Mouse (Mus musculus) MEL (cell line): ENCODE data around the gene Cd207.

ENCODE experiments used
- CHD2 ChIP-seq: IDR thresholded peaks from 2 replicates; pipeline ENCODE4 v1.6.1; 2011; ENCODE audit warnings: low read length, improper control_type of control experiment
- CTCF ChIP-seq, 3 experiments: IDR thresholded peaks in 2 of 3; conservative IDR thresholded peaks in 1 of 3; 2 replicates each; pipeline ENCODE4 v1.5.1; 2011 to 2012; ENCODE audit warnings: low read length in 3 of 3, low read depth in 2 of 3, mild to moderate bottlenecking in 2 of 3, improper control_type of control experiment in 1 of 3, inconsistent platforms in 1 of 3, mixed read lengths in 1 of 3, moderate library complexity in 1 of 3; ENCODE audit not compliant: control insufficient read depth in 1 of 3, insufficient read depth in 1 of 3, poor library complexity in 1 of 3, severe bottlenecking in 1 of 3
- E2F4 ChIP-seq: IDR thresholded peaks from 2 replicates; pipeline ENCODE4 v1.6.1; 2011; ENCODE audit warnings: low read depth, low read length, improper control_type of control experiment, borderline replicate concordance
- ELF1 ChIP-seq: IDR thresholded peaks from 2 replicates; pipeline ENCODE4 v1.6.1; 2014; ENCODE audit warnings: low read depth, mild to moderate bottlenecking, inconsistent platforms, low read length, improper control_type of control experiment, moderate library complexity
- GATA1 ChIP-seq: IDR thresholded peaks from 2 replicates; pipeline ENCODE4 v1.6.1; 2011; ENCODE audit warnings: low read depth, low read length, improper control_type of control experiment
- KAT2A ChIP-seq: conservative IDR thresholded peaks from 2 replicates; pipeline ENCODE4 v1.6.1; 2012; ENCODE audit warnings: low read depth, low read length, improper control_type of control experiment, inconsistent platforms
- MAX ChIP-seq: IDR thresholded peaks from 2 replicates; pipeline ENCODE4 v1.6.1; 2011; ENCODE audit warnings: low read length, improper control_type of control experiment
- MEF2A ChIP-seq: IDR thresholded peaks from 2 replicates; pipeline ENCODE4 v1.6.1; 2014; ENCODE audit warnings: low read depth, mild to moderate bottlenecking, inconsistent platforms, low read length, improper control_type of control experiment; ENCODE audit not compliant: poor library complexity, insufficient replicate concordance, severe bottlenecking; ENCODE audit errors: extremely low read depth
- NELFE ChIP-seq: IDR thresholded peaks from 2 replicates; pipeline ENCODE4 v1.6.1; 2011; ENCODE audit warnings: low read depth, low read length, improper control_type of control experiment
- NRF1 ChIP-seq: IDR thresholded peaks from 2 replicates; pipeline ENCODE4 v1.6.1; 2014; ENCODE audit warnings: low read depth, mild to moderate bottlenecking, inconsistent platforms, low read length, improper control_type of control experiment, moderate library complexity; ENCODE audit not compliant: poor library complexity, insufficient read depth, severe bottlenecking
- POLR2A ChIP-seq, 2 experiments: IDR thresholded peaks; 2 replicates each; pipeline ENCODE4 v1.6.1; 2011 to 2012; ENCODE audit warnings: low read length in 2 of 2, mild to moderate bottlenecking in 2 of 2, control low read depth in 1 of 2, improper control_type of control experiment in 1 of 2, low read depth in 1 of 2, moderate library complexity in 1 of 2; ENCODE audit not compliant: control insufficient read depth in 1 of 2, insufficient read depth in 1 of 2, poor library complexity in 1 of 2
- SIN3A ChIP-seq: IDR thresholded peaks from 2 replicates; pipeline ENCODE4 v1.6.1; 2012; ENCODE audit warnings: low read length, improper control_type of control experiment, inconsistent platforms
- SMC3 ChIP-seq: IDR thresholded peaks from 2 replicates; pipeline ENCODE4 v1.6.1; 2011; ENCODE audit warnings: low read depth, low read length, improper control_type of control experiment
- TCF12 ChIP-seq: IDR thresholded peaks from 2 replicates; pipeline ENCODE4 v1.6.1; 2014; ENCODE audit warnings: low read depth, mild to moderate bottlenecking, inconsistent platforms, low read length, improper control_type of control experiment, moderate library complexity

- TF ChIP-seq CTCF (IDR thresholded peaks at IDR 0.05 in 2 of 3, conservative IDR thresholded peaks at IDR 0.05 in 1 of 3; ENCODE audit: control insufficient read depth in 1 of 3, insufficient read depth in 1 of 3, low read depth in 2 of 3, low read length in 3 of 3, poor library complexity in 1 of 3, severe bottlenecking in 1 of 3) = no peak
- TF ChIP-seq MEF2A = no peak
- TF ChIP-seq E2F4 = no peak
- no peak for TF ChIP-seq POLR2A (IDR thresholded peaks at IDR 0.05; ENCODE audit: control insufficient read depth in 1 of 2, insufficient read depth in 1 of 2, low read depth in 1 of 2, low read length in 2 of 2, poor library complexity in 1 of 2)
- no peak for TF ChIP-seq MAX
- no peak for TF ChIP-seq SMC3
- no peak for TF ChIP-seq TCF12
- TF ChIP-seq KAT2A = no peak
- TF ChIP-seq ELF1 = no peak
- TF ChIP-seq GATA1 = no peak
- TF ChIP-seq NELFE = no peak
- no peak for TF ChIP-seq SIN3A
- no peak for TF ChIP-seq NRF1
- TF ChIP-seq CHD2 = no peak
These were observed 24.7 kb upstream of the Cd207 start for GRCm38 (mm10) chr6:83702146-83702999.
